Mouse (Mus musculus) cortical plate, adult 2 months (tissue): ENCODE data around the gene Ywhaq. TPM values are rescaled to one million over a fixed set of nuclear protein-coding genes. Genes with fewer than 3 reads are reported as not detected.

Experiments
- H3K27ac ChIP-seq: fragments of 200-500 bp; 2 replicates; pipeline ENCODE4 v1.5.1; 2012; ENCODE audit warnings: low read length, control low read depth, inconsistent platforms; ENCODE audit not compliant: insufficient read depth
- H3K4me1 ChIP-seq: fragments of 200-500 bp; 2 replicates; pipeline ENCODE4 v1.6.1; 2011; ENCODE audit warnings: low read length; ENCODE audit not compliant: control insufficient read depth, insufficient read depth
- H3K4me3 ChIP-seq: fragments of 200-500 bp; 2 replicates; pipeline ENCODE4 v1.5.1; 2011; ENCODE audit warnings: mild to moderate bottlenecking, low read length, control low read depth; ENCODE audit not compliant: insufficient read depth
- CTCF ChIP-seq: fragments of 200-500 bp; IDR thresholded peaks from 2 replicates; pipeline ENCODE4 v1.5.1; 2011; ENCODE audit warnings: mild to moderate bottlenecking, control low read depth, low read length; ENCODE audit not compliant: insufficient read depth; ENCODE audit errors: extremely low read depth
- POLR2A ChIP-seq: fragments of 200-500 bp; IDR thresholded peaks from 2 replicates; pipeline ENCODE4 v1.6.1; 2011; ENCODE audit warnings: mild to moderate bottlenecking, low read length, control low read depth; ENCODE audit not compliant: insufficient read depth; ENCODE audit errors: extremely low read depth
- polyA plus RNA-seq: library from polyadenylated mRNA; depleted of rRNA; stranded (reverse); fragments of >200 nt; gene quantifications from 2 replicates; pipeline ENCODE4 v1.2.3, GENCODE M21; 2012; rRNA removed

Ywhaq gene
- polyA plus RNA-seq, 1 experiment: 331 TPM

DNA sequence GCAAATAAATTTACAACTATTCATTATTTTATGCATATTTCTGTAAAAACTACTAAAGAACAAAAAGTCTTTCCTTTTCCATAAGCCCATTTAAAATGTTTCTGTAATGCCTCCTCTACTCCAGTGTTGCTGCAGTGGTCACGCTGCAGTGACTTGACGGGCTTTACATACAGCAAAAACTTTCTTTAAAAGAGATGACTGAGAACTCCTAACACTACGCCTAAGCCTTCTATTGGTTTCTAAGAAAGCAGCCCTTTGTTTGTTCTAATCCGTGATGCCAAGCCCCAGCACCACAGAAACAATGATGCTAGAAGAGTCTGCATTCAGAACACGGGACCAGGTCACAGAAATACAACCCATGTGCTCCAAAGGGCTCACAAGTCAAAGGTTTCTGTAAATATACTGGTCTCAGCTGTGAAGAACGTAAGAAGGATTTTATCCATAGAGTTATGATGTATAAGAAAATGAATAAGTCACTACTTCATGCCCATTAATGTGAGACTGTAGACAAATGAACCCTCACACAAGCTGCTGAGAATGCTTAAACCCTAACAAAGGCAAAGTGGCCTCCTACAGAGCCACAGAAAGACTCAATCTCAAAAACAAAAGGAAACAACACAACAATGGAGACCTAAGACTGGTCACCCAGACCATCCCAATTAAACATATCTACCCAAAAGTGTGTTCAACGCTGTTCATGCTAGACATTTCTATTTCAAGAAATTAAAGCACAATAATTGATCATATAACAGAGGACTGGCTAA is 67.1 kb downstream of the Ywhaq start:
- no peak for TF ChIP-seq POLR2A
- no peak for TF ChIP-seq CTCF
- Histone ChIP-seq H3K4me1 (no peaks in the 10 kb centered on the region), H3K27ac (no peak overlapping the region), H3K4me3 (no peak overlapping the region)

DNA sequence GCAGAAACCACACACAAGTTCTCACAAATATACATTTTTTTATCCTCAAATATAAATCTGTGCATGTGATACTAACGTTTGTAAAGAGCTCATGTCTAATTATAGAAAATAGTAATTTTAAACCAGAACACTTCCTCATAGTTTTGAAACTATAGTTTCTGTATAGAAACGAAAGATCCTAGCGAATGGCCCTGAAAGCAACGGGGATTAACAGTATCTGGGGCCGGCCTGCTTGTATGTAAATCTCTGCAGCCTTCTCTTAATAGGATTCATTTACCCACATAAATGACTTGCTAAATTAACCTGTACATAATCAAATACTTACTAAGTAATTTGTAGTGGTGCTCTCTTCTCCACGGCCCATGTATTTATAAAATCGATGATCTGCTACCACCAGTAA is 70.5 kb downstream of the Ywhaq start:
- no peak overlapping the region for H3K27ac ChIP-seq
- no peak for TF ChIP-seq POLR2A
- TF ChIP-seq CTCF: no peak
- no peaks in the 10 kb centered on the region for H3K4me1 ChIP-seq
- no peak overlapping the region for H3K4me3 ChIP-seq

DNA sequence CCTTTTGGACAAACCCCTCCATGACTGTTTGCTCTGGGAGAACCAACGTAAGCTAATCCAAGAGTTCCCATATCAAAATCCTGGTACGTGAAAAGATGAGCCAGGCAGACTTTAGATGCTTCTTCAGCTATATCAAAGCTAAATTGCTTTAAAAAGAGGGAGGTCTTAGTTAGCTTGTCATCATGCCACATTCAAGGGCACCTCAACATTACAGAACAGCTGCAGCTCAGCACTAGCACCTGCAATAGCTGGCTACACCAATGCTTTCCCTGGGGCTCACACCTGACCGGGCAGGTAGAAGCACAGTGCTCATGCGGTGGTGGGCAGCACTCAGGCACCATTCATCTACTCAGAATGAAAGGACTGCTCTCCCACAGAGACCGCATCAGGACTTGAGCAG is 76.8 kb downstream of the Ywhaq start:
- no peak overlapping the region for H3K4me3 ChIP-seq
- TF ChIP-seq POLR2A (no peak), CTCF (no peak)

More for the DNA sequence above, 76.8 kb downstream of the Ywhaq start:
- H3K27ac ChIP-seq: no peak overlapping the region
- H3K4me1 ChIP-seq: no peaks in the 10 kb centered on the region

Other genes starting within 250 kb of the Ywhaq start
- gene Cpsf3, start 132.2 kb downstream of the Ywhaq start, polyA plus RNA-seq: 57.0 and 58.0 TPM in 2 replicates
- 31.0 and 34.9 TPM in 2 replicates for gene Itgb1bp1, start 131.4 kb downstream of the Ywhaq start, polyA plus RNA-seq
- gene Iah1, start 101.2 kb downstream of the Ywhaq start, polyA plus RNA-seq: 24.3 and 26.3 TPM in 2 replicates
- gene Adam17, start 44.0 kb downstream of the Ywhaq start, polyA plus RNA-seq: 15.2 and 16.3 TPM in 2 replicates